Mouse (Mus musculus) A20 (cell line): ENCODE results near the gene Cfap206.

Source experiments
- DNase-seq: peaks from one replicate; pipeline ENCODE4 v3.0.0-alpha.2; 2011; ENCODE audit warnings: low read depth, low spot score

Cfap206 gene

GRCm38 (mm10) chr4:34673721-34674120, 56.3 kb downstream of the Cfap206 start:
- DNase-seq: no peak

GRCm38 (mm10) chr4:34667923-34668322, 62.1 kb downstream of the Cfap206 start:
- no peak for DNase-seq

GRCm38 (mm10) chr4:34661927-34662326, 68.1 kb downstream of the Cfap206 start:
- no peak for DNase-seq

- DNase-seq: no peak
Observed at GRCm38 (mm10) chr4:34661514-34661913, 68.5 kb downstream of the Cfap206 start.

- no peak for DNase-seq
Observed at GRCm38 (mm10) chr4:34659012-34659411, 71.0 kb downstream of the Cfap206 start.

GRCm38 (mm10) chr4:34656101-34656500, 73.9 kb downstream of the Cfap206 start:
- DNase-seq: no peak

GRCm38 (mm10) chr4:34653179-34653578, 76.8 kb downstream of the Cfap206 start:
- peak; percentile 18 for DNase-seq

- DNase-seq: no peak
Observed at GRCm38 (mm10) chr4:34644779-34645178, 85.2 kb downstream of the Cfap206 start.

GRCm38 (mm10) chr4:34640731-34641130, 89.3 kb downstream of the Cfap206 start:
- DNase-seq: no peak

GRCm38 (mm10) chr4:34639745-34640364, 90.2 kb downstream of the Cfap206 start:
- no peak for DNase-seq
